Comparison of ENCODE assay signal across 8 mouse cellular contexts in the genomic region with DNA sequence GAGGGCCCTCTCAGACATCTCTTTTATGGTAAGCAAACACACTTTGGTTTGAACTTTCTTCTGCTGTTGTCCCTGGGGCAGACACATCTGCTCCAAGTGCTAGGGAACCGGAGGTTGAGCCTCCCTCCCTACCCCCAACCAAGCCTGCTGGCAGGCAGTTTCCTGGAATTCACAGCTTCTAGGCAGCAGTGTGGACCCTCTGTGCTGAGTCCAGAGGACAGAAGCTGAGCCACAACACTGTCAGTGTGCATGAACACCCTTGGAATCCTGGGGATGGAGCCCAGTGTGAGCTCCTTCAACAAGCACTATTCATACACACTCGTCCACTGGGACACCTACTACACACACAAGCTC. TPM values are rescaled to one million over a fixed set of nuclear protein-coding genes. Genes with fewer than 3 reads are reported as not detected.
DNase-seq lines count a peak whose midpoint lies in the region; ATAC-seq lines count a peak whose summit lies in the region.
"Had no signal": no experiment of that assay in that cellular context is flagged by ENCODE, and none has a peak within 500 bp of the region (broad histone marks: within the 10 kb centered on the region; RNA-seq: fewer than 3 reads in every experiment).

No protein-coding gene starts in this region.

- H3K9ac ChIP-seq in embryonic facial prominence, embryonic 13.5 days = peak overlapping the region; percentile 59
- H3K9ac ChIP-seq in liver, embryonic 15.5 days = no peak overlapping the region

- DNase-seq in R1 (ENCODE audit: low read depth, low spot score) = peak; percentile 32
- DNase-seq in kidney, adult 11 months = peak; percentile 70
- DNase-seq in adrenal gland, adult 18-20 months (ENCODE audit: low spot score in 2 of 2) = no peak
- no peak for DNase-seq in ovary, postnatal 36 days (ENCODE audit: low spot score)
- DNase-seq in cerebellum, adult 11 months = no peak

- H3K4me2 ChIP-seq in embryonic facial prominence, embryonic 13.5 days = peak overlapping the region; percentile 47
- H3K4me2 ChIP-seq in liver, embryonic 15.5 days = no peak overlapping the region; the same call in 1 of the 2 replicates

- ATAC-seq in embryonic facial prominence, embryonic 13.5 days (ENCODE audit: insufficient number of reproducible peaks, insufficient read depth, low FRiP score, low TSS enrichment, low read depth) = no peak
- ATAC-seq in liver, embryonic 15.5 days (ENCODE audit: insufficient read depth) = no peak

- WGBS in embryonic facial prominence, embryonic 13.5 days = 26% methylated on average over 2 of the region's 2 CpGs
- WGBS in liver, embryonic 15.5 days (ENCODE audit: insufficient replicate concordance) = 57% methylated on average over 2 of the region's 2 CpGs

- H3K36me3 ChIP-seq in embryonic facial prominence, embryonic 13.5 days = peaks cover 31% of the 10 kb centered on the region
- peaks cover 21% of the 10 kb centered on the region for H3K36me3 ChIP-seq in liver, embryonic 15.5 days (replicated peaks)

- H3K9me3 ChIP-seq in embryonic facial prominence, embryonic 13.5 days = no peaks in the 10 kb centered on the region
- H3K9me3 ChIP-seq in liver, embryonic 15.5 days (replicated peaks) = no peaks in the 10 kb centered on the region

- H3K4me1 ChIP-seq in embryonic facial prominence, embryonic 13.5 days = peaks cover 91% of the 10 kb centered on the region
- peaks cover 87% of the 10 kb centered on the region for H3K4me1 ChIP-seq in liver, embryonic 15.5 days (replicated peaks)

- H3K4me3 ChIP-seq in embryonic facial prominence, embryonic 13.5 days = peak overlapping the region; percentile 10; the same call in 1 of the 2 replicates
- H3K4me3 ChIP-seq in liver, embryonic 15.5 days (replicated peaks) = no peak overlapping the region

- peak overlapping the region; percentile 80 for H3K27ac ChIP-seq in embryonic facial prominence, embryonic 13.5 days
- H3K27ac ChIP-seq in liver, embryonic 15.5 days (replicated peaks) = peak overlapping the region; percentile 69; the same call in 1 of the 2 replicates
- H3K27ac ChIP-seq: macrophage had no signal

- no peaks in the 10 kb centered on the region for H3K27me3 ChIP-seq in embryonic facial prominence, embryonic 13.5 days
- H3K27me3 ChIP-seq in liver, embryonic 15.5 days = no peaks in the 10 kb centered on the region

RNA-seq across cellular contexts. Expression of a gene that starts 55.3 kb away (rescaled TPM):
- not detected in 2 replicates for polyA plus RNA-seq in embryonic facial prominence, embryonic 13.5 days (2015; fragmentation: Nextera tagmentation; extraction: Ambion mirVana)
- not detected in 2 replicates for polyA plus RNA-seq in liver, embryonic 15.5 days (2015; fragmentation: Nextera tagmentation; extraction: Ambion mirVana)
- not detected for total RNA-seq in adrenal gland, adult 18-20 months (2021)
- polyA plus RNA-seq: macrophage had no signal

Comparison
In these comparisons a context has a peak if more than half of its experiments do, and no peak if none do; other contexts are left out.
1. DNase-seq: peak in R1 (single experiment) and kidney, adult 11 months (single experiment); none in adrenal gland, adult 18-20 months (0 of 2), ovary, postnatal 36 days (single experiment) and cerebellum, adult 11 months (single experiment).